In the genomic region with DNA sequence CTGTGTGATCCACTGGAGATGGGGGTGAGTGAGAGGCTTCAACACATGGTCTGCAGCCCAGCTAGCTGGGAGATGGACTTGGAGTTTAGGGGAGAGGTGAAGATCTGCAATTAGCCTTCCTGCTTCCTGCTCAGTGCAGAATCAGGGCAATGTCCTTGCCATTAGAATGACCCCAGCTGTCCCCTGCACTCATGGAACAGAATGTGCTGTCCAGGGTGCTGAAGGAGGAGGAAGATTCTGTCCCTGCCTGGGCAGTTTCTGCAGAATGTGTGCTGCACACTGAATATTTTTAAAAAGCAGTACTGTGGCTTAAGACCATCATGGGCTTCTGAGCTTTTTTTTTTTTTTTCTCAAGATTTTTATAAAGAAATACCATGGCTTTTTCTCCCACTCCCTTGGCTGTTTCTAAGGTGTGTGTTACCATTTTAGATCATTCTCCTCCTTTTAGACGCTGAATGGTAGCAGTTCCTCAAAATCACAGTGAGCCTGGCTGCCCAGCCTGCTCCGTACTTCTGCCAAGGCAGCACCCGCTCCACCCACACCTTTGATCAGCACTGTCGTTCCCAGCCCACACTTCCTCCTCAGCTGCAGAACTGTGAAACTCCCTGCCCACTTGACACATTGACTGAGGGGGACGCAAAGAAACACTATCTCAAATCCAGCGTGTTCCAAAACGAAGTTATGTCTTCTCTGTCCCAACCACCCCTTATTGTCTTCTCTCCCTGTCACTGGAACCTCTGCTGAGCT, we compare ENCODE assay signal across 9 mouse cellular contexts.
A peak's percentile ranks its signal among the peaks of the same experiment; 100 is the strongest.
DNase-seq lines count a peak whose midpoint lies in the region; ATAC-seq and TF ChIP-seq lines count a peak whose summit lies in the region.
"Had no signal": no experiment of that assay in that cellular context is flagged by ENCODE, and none has a peak within 500 bp of the region (broad histone marks: within the 10 kb centered on the region; RNA-seq: fewer than 3 reads in every experiment).

No protein-coding gene starts in this region.

- H3K9ac ChIP-seq in lung, postnatal 0 days (replicated peaks; ENCODE audit: low read depth), result no peak overlapping the region
- H3K9ac ChIP-seq: embryonic facial prominence, embryonic 13.5 days; liver, embryonic 14.5 days had no signal

- WGBS in lung, postnatal 0 days, result 23% methylated on average over 7 of the region's 7 CpGs

- H3K27me3 ChIP-seq in lung, postnatal 0 days (replicated peaks; ENCODE audit: insufficient read depth, low read length), result no peaks in the 10 kb centered on the region
- H3K27me3 ChIP-seq: embryonic facial prominence, embryonic 13.5 days had no signal

- H3K4me2 ChIP-seq in lung, postnatal 0 days (replicated peaks; ENCODE audit: low read depth, low read length), result no peak overlapping the region
- H3K4me2 ChIP-seq: embryonic facial prominence, embryonic 13.5 days had no signal

- no peak for TF ChIP-seq EP300 in lung, postnatal 0 days (IDR thresholded peaks at IDR 0.05)

- no peak overlapping the region for H3K4me3 ChIP-seq in lung, postnatal 0 days (ENCODE audit: low read depth, low read length)
- H3K4me3 ChIP-seq: embryonic facial prominence, embryonic 13.5 days had no signal

- ATAC-seq in lung, postnatal 0 days, result no peak
- ATAC-seq in cerebellum, adult (ENCODE audit: insufficient number of reproducible peaks, low FRiP score, low TSS enrichment), result no peak

- TF ChIP-seq CTCF in lung, postnatal 0 days (IDR thresholded peaks at IDR 0.05), result no peak

- peak; percentile 33 for DNase-seq in lung, postnatal 0 days (ENCODE audit: low spot score)
- no peak for DNase-seq in lung, postnatal 25 days (ENCODE audit: low spot score)
- peak; percentile 18 for DNase-seq in c-Kit-positive CD71-negative TER-119-negative erythroid progenitor cells, embryonic 14.5 days (ENCODE audit: low read depth)
- peak; percentile 73 for DNase-seq in hindlimb bud, embryonic 11.5 days (ENCODE audit: extremely low spot score, low read depth, low spot score)
- DNase-seq in left cerebral cortex, adult 9 months (ENCODE audit: low spot score in 2 of 2), result peak; percentile 80 to 86
- peak; percentile 96 for DNase-seq in telencephalon, adult 2 months (ENCODE audit: low read depth, low spot score)

- H3K36me3 ChIP-seq in lung, postnatal 0 days (ENCODE audit: insufficient read depth, low read length), result no peaks in the 10 kb centered on the region
- H3K36me3 ChIP-seq: embryonic facial prominence, embryonic 13.5 days had no signal

- H3K9me3 ChIP-seq in lung, postnatal 0 days (ENCODE audit: low read length), result no peaks in the 10 kb centered on the region
- H3K9me3 ChIP-seq: embryonic facial prominence, embryonic 13.5 days had no signal

- no peaks in the 10 kb centered on the region for H3K4me1 ChIP-seq in lung, postnatal 0 days (ENCODE audit: insufficient read depth, low read depth, low read length)
- H3K4me1 ChIP-seq: embryonic facial prominence, embryonic 13.5 days had no signal

- no peak overlapping the region for H3K27ac ChIP-seq in lung, postnatal 0 days (ENCODE audit: low read length)
- H3K27ac ChIP-seq: embryonic facial prominence, embryonic 13.5 days; liver, embryonic 14.5 days had no signal
